In the genomic region with DNA sequence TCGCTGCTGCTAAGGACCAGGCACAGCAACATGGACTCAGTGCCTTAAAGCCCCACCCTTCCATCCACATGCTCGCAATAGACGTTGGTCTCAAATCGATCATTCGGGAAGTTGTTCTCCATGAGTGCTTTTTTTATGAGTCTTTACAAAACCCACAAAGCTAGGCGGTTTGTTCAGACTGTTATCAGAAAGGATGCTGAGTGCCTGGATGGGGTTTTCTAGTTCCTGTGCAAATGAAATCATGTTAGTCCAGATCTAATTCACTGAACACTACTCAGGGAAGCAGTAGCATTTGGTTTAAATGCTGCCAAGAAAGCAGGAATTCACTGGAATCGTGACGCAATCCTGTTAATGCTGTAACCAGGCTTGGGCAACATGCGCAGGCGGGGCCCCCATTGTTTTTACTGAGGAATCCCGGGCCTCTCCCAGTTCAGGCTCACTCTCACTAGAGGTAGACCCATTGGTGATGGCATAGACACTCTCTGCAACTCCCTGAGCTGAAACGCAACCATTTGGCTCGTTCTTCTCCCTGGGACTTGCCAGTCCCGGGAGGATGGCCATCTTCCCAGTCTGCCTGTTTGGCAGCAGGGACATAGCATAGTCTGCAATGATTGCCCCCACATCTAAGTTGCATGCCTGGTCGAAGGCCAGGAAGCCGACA, we compare ENCODE assay signal across 11 mouse cellular contexts. TPM values are rescaled to one million over a fixed set of nuclear protein-coding genes. Genes with fewer than 3 reads are reported as not detected.
DNase-seq lines count a peak whose midpoint lies in the region; ATAC-seq and TF ChIP-seq lines count a peak whose summit lies in the region.
"Had no signal": no experiment of that assay in that cellular context is flagged by ENCODE, and none has a peak within 500 bp of the region (broad histone marks: within the 10 kb centered on the region; RNA-seq: fewer than 3 reads in every experiment).

No protein-coding gene starts in this region.

- peaks cover 26% of the 10 kb centered on the region for H3K27me3 ChIP-seq in C2C12 (ENCODE audit: control insufficient read depth, insufficient read depth, insufficient read length)
- no peaks in the 10 kb centered on the region for H3K27me3 ChIP-seq in hindbrain, postnatal 0 days (ENCODE audit: insufficient read depth, low read length)
- H3K27me3 ChIP-seq: lung, embryonic 15.5 days had no signal

- intact Hi-C loops in gastrocnemius, adult 2 months (cut with DNase I): no loop called here
- intact Hi-C loops in gastrocnemius, postnatal 36 days (cut with DNase I): no loop called here

- no peak overlapping the region for H3K4me3 ChIP-seq in gastrocnemius, adult 2 months
- no peak overlapping the region for H3K4me3 ChIP-seq in C2C12 (ENCODE audit: insufficient read depth, poor library complexity, severe bottlenecking)
- no peak overlapping the region for H3K4me3 ChIP-seq in hindbrain, postnatal 0 days (ENCODE audit: low read length)
- H3K4me3 ChIP-seq: heart, adult 2 months; lung, embryonic 15.5 days had no signal

- TF ChIP-seq CTCF in gastrocnemius, adult 2 months (IDR thresholded peaks at IDR 0.05): no peak
- no peak for TF ChIP-seq CTCF in C2C12 (IDR thresholded peaks at IDR 0.05; ENCODE audit: control insufficient read depth, insufficient read depth, insufficient read length)
- no peak for TF ChIP-seq CTCF in hindbrain, postnatal 0 days (IDR thresholded peaks at IDR 0.05; ENCODE audit: low read depth)

- no peak overlapping the region for H3K4me2 ChIP-seq in hindbrain, postnatal 0 days (ENCODE audit: low read depth, low read length)
- H3K4me2 ChIP-seq: lung, embryonic 15.5 days had no signal

- no peaks in the 10 kb centered on the region for H3K9me3 ChIP-seq in hindbrain, postnatal 0 days (ENCODE audit: low read length)
- H3K9me3 ChIP-seq: G1E; lung, embryonic 15.5 days had no signal

- H3K4me1 ChIP-seq in hindbrain, postnatal 0 days (ENCODE audit: insufficient read depth, low read length): peaks cover 12% of the 10 kb centered on the region

- no peak overlapping the region for H3ac ChIP-seq in C2C12 (ENCODE audit: control insufficient read depth, insufficient read length, low read depth)

- H3K36me3 ChIP-seq in C2C12 (ENCODE audit: control insufficient read depth, insufficient read depth): no peaks in the 10 kb centered on the region
- H3K36me3 ChIP-seq in hindbrain, postnatal 0 days (ENCODE audit: insufficient read depth, low read length): no peaks in the 10 kb centered on the region
- H3K36me3 ChIP-seq: G1E; lung, embryonic 15.5 days had no signal

- H3K9ac ChIP-seq in hindbrain, postnatal 0 days (replicated peaks; ENCODE audit: low read length): no peak overlapping the region
- H3K9ac ChIP-seq: lung, embryonic 15.5 days had no signal

- H3K79me2 ChIP-seq in C2C12 (ENCODE audit: control insufficient read depth, insufficient read depth): no peaks in the 10 kb centered on the region

- H3K79me3 ChIP-seq in C2C12 (ENCODE audit: low read depth): no peaks in the 10 kb centered on the region

- 73% methylated on average over 16 of the region's 16 CpGs for WGBS in hindbrain, postnatal 0 days

- DNase-seq in gastrocnemius, adult 2 months: peak; percentile 67
- no peak for DNase-seq in gastrocnemius, postnatal 36 days
- DNase-seq in cerebellum, adult 18-20 months: peak; percentile 61 to 64
- peak; percentile 66 to 72 for DNase-seq in layer of hippocampus, postnatal 10 days (ENCODE audit: low spot score in 2 of 2)
- no peak for DNase-seq in hindbrain, postnatal 0 days (ENCODE audit: low spot score)
- DNase-seq in yolk sac, embryonic 10.5 days (ENCODE audit: low spot score): no peak
- no peak for DNase-seq in thymus, postnatal 36 days

- no peak for ATAC-seq in hindbrain, postnatal 0 days

- H3K27ac ChIP-seq in gastrocnemius, adult 2 months: no peak overlapping the region
- H3K27ac ChIP-seq in hindbrain, postnatal 0 days: no peak overlapping the region
- H3K27ac ChIP-seq: heart, adult 2 months; lung, embryonic 15.5 days had no signal

TF ChIP-seq in C2C12, 6 proteins besides CTCF, POLR2A, EP300 and RAD21:
- TF ChIP-seq FOSL1 (IDR thresholded peaks at IDR 0.05; ENCODE audit: insufficient read depth, low read length, poor library complexity, severe bottlenecking) (no peak), CEBPB (IDR thresholded peaks at IDR 0.05; ENCODE audit: low read depth) (peak; percentile 12)

RNA-seq across cellular contexts. Expression of a gene that starts 24.6 kb away (rescaled TPM):
- not detected for total RNA-seq in gastrocnemius, adult 2 months (2021)
- total RNA-seq in gastrocnemius, postnatal 36 days (2021): not detected
- polyA plus RNA-seq in C2C12 (2012; fragmentation: generic; extraction: Trizol): not detected
- total RNA-seq in layer of hippocampus, postnatal 10 days (2021): 10 to 100 TPM; 25.4 to 29.5 TPM
- 39.8 and 43.1 TPM in 2 replicates for total RNA-seq in hindbrain, postnatal 0 days (2014; rRNA removed)
- polyA plus RNA-seq in hindbrain, postnatal 0 days (2015; fragmentation: Nextera tagmentation; extraction: Ambion mirVana): 20.9 and 23.1 TPM in 2 replicates
- total RNA-seq: G1E had no signal
- polyA plus RNA-seq: G1E had no signal

RNA-seq across cellular contexts. Expression of a gene that starts 45.2 kb away (rescaled TPM):
- total RNA-seq in gastrocnemius, adult 2 months (2021): not detected
- not detected for total RNA-seq in gastrocnemius, postnatal 36 days (2021)
- not detected for polyA plus RNA-seq in C2C12 (2012; fragmentation: generic; extraction: Trizol)
- not detected for total RNA-seq in layer of hippocampus, postnatal 10 days (2021)
- total RNA-seq in hindbrain, postnatal 0 days (2014; rRNA removed): 0.11 TPM in 1 of 2 replicates, not detected in the other
- 0.51 and 1.3 TPM in 2 replicates for polyA plus RNA-seq in hindbrain, postnatal 0 days (2015; fragmentation: Nextera tagmentation; extraction: Ambion mirVana)
- total RNA-seq: heart, adult 2 months had no signal

RNA-seq across cellular contexts. Expression of a gene that starts 45.6 kb away (rescaled TPM):
- 1 to 10 TPM; 4.0 to 5.0 TPM for total RNA-seq in gastrocnemius, adult 2 months (2021)
- total RNA-seq in gastrocnemius, postnatal 36 days (2021): 1 to 10 TPM; 3.8 to 4.9 TPM
- polyA plus RNA-seq in C2C12 (2012; fragmentation: generic; extraction: Trizol): 17.9 TPM
- 1 to 10 TPM; 6.1 to 6.2 TPM for total RNA-seq in layer of hippocampus, postnatal 10 days (2021)
- 12.1 and 14.1 TPM in 2 replicates for total RNA-seq in hindbrain, postnatal 0 days (2014; rRNA removed)
- 28.5 and 29.4 TPM in 2 replicates for polyA plus RNA-seq in hindbrain, postnatal 0 days (2015; fragmentation: Nextera tagmentation; extraction: Ambion mirVana)

RNA-seq across cellular contexts. Expression of a gene that starts 52.5 kb away (rescaled TPM):
- not detected for total RNA-seq in gastrocnemius, adult 2 months (2021)
- under 1 TPM; 0.20 to 0.28 TPM for total RNA-seq in gastrocnemius, postnatal 36 days (2021)
- polyA plus RNA-seq in C2C12 (2012; fragmentation: generic; extraction: Trizol): 0.22 TPM
- 10 to 100 TPM; 21.5 to 24.1 TPM for total RNA-seq in layer of hippocampus, postnatal 10 days (2021)
- 10.0 and 13.4 TPM in 2 replicates for total RNA-seq in hindbrain, postnatal 0 days (2014; rRNA removed)
- polyA plus RNA-seq in hindbrain, postnatal 0 days (2015; fragmentation: Nextera tagmentation; extraction: Ambion mirVana): 23.1 and 24.3 TPM in 2 replicates
- polyA plus RNA-seq: G1E had no signal

Comparison
In these comparisons a context has a peak if more than half of its experiments do, and no peak if none do; other contexts are left out.
1. DNase-seq: peak in gastrocnemius, adult 2 months (single experiment), cerebellum, adult 18-20 months (2 of 2) and layer of hippocampus, postnatal 10 days (2 of 2); none in gastrocnemius, postnatal 36 days (0 of 2), hindbrain, postnatal 0 days (single experiment), yolk sac, embryonic 10.5 days (single experiment) and thymus, postnatal 36 days (0 of 2).
2. RNA of a gene that starts 24.6 kb away (total RNA-seq): 39.8 to 43.1 TPM in hindbrain, postnatal 0 days and 25.4 to 29.5 TPM in layer of hippocampus, postnatal 10 days; not detected in gastrocnemius, adult 2 months and not detected in gastrocnemius, postnatal 36 days; every median in the first group is over 10 times any median in the second.